Mouse (Mus musculus) bone marrow macrophage, adult 2 months (primary cell): ENCODE data around the gene Ssbp3. TPM values are rescaled to one million over a fixed set of nuclear protein-coding genes. Genes with fewer than 3 reads are reported as not detected.

Experiments used
- H3K27ac ChIP-seq: 2 replicates; pipeline ENCODE4 v1.5.1; 2012; ENCODE audit warnings: low read depth, low read length; ENCODE audit not compliant: insufficient read depth
- H3K4me1 ChIP-seq: 2 replicates; pipeline ENCODE4 v1.6.1; 2012; ENCODE audit warnings: low read length; ENCODE audit not compliant: control insufficient read depth, insufficient read depth
- H3K4me3 ChIP-seq: 2 replicates; pipeline ENCODE4 v1.5.1; 2012; ENCODE audit warnings: mild to moderate bottlenecking, low read length, moderate library complexity; ENCODE audit not compliant: insufficient read depth
- CTCF ChIP-seq: IDR thresholded peaks from 2 replicates; pipeline ENCODE4 v1.5.1; 2012; ENCODE audit warnings: low read depth, mild to moderate bottlenecking, low read length, moderate library complexity
- POLR2A ChIP-seq: IDR thresholded peaks from 2 replicates; pipeline ENCODE4 v1.6.1; 2012; ENCODE audit warnings: mild to moderate bottlenecking, low read depth, low read length, borderline replicate concordance
- polyA plus RNA-seq: library from polyadenylated mRNA; stranded (reverse); fragments of >200 nt; gene quantifications from 2 replicates; pipeline ENCODE4 v1.2.4, GENCODE M21; 2012; ENCODE audit not compliant: missing spikeins, insufficient read depth, insufficient read length

The Ssbp3 gene
- polyA plus RNA-seq, 1 experiment = 34.8 TPM

- Histone ChIP-seq H3K27ac (no peak overlapping the region), H3K4me1 (peaks cover 31% of the 10 kb centered on the region), H3K4me3 (no peak overlapping the region)
- TF ChIP-seq POLR2A (no peak), CTCF (no peak)
Measured at GRCm38 (mm10) chr4:106913411-106914049, 3.0 kb downstream of the Ssbp3 start.

GRCm38 (mm10) chr4:106915265-106915664 is 4.8 kb downstream of the Ssbp3 start:
- no peak for TF ChIP-seq CTCF
- H3K4me1 ChIP-seq = peaks cover 17% of the 10 kb centered on the region
- H3K27ac ChIP-seq = no peak overlapping the region
- H3K4me3 ChIP-seq = no peak overlapping the region

GRCm38 (mm10) chr4:106918263-106918662 is 7.8 kb downstream of the Ssbp3 start:
- TF ChIP-seq POLR2A = no peak
- TF ChIP-seq CTCF = no peak
- Histone ChIP-seq H3K27ac (no peak overlapping the region), H3K4me1 (peaks cover 15% of the 10 kb centered on the region), H3K4me3 (no peak overlapping the region)

- TF ChIP-seq POLR2A (no peak), CTCF (no peak)
- Histone ChIP-seq H3K27ac (no peak overlapping the region), H3K4me3 (no peak overlapping the region), H3K4me1 (peaks cover 29% of the 10 kb centered on the region)
Measured at GRCm38 (mm10) chr4:106920119-106920518, 9.6 kb downstream of the Ssbp3 start.

- TF ChIP-seq POLR2A = no peak
- no peak for TF ChIP-seq CTCF
- H3K27ac ChIP-seq = no peak overlapping the region
- H3K4me3 ChIP-seq = no peak overlapping the region
- peaks cover 27% of the 10 kb centered on the region for H3K4me1 ChIP-seq
Measured at GRCm38 (mm10) chr4:106921375-106922336, 11.2 kb downstream of the Ssbp3 start.

- no peak for TF ChIP-seq CTCF
- no peak overlapping the region for H3K27ac ChIP-seq
- peaks cover 28% of the 10 kb centered on the region for H3K4me1 ChIP-seq
- H3K4me3 ChIP-seq = no peak overlapping the region
Measured at GRCm38 (mm10) chr4:106922919-106923318, 12.4 kb downstream of the Ssbp3 start.

GRCm38 (mm10) chr4:106924175-106924574 is 13.7 kb downstream of the Ssbp3 start:
- no peak for TF ChIP-seq CTCF
- TF ChIP-seq POLR2A = no peak
- no peak overlapping the region for H3K27ac ChIP-seq
- no peak overlapping the region for H3K4me3 ChIP-seq
- peaks cover 22% of the 10 kb centered on the region for H3K4me1 ChIP-seq

- Histone ChIP-seq H3K27ac (no peak overlapping the region), H3K4me3 (no peak overlapping the region), H3K4me1 (peaks cover 22% of the 10 kb centered on the region)
- TF ChIP-seq POLR2A = no peak
- TF ChIP-seq CTCF = no peak
Measured at GRCm38 (mm10) chr4:106924888-106925287, 14.4 kb downstream of the Ssbp3 start.

GRCm38 (mm10) chr4:106926401-106926800 is 15.9 kb downstream of the Ssbp3 start:
- Histone ChIP-seq H3K27ac (no peak overlapping the region), H3K4me3 (no peak overlapping the region), H3K4me1 (peaks cover 22% of the 10 kb centered on the region)
- TF ChIP-seq CTCF = no peak
- TF ChIP-seq POLR2A = no peak

GRCm38 (mm10) chr4:106927034-106927433 is 16.5 kb downstream of the Ssbp3 start:
- peaks cover 22% of the 10 kb centered on the region for H3K4me1 ChIP-seq
- no peak overlapping the region for H3K27ac ChIP-seq
- no peak overlapping the region for H3K4me3 ChIP-seq
- TF ChIP-seq CTCF (no peak), POLR2A (no peak)
